Mouse (Mus musculus): ENCODE results near the gene Ptger1.

DNA sequence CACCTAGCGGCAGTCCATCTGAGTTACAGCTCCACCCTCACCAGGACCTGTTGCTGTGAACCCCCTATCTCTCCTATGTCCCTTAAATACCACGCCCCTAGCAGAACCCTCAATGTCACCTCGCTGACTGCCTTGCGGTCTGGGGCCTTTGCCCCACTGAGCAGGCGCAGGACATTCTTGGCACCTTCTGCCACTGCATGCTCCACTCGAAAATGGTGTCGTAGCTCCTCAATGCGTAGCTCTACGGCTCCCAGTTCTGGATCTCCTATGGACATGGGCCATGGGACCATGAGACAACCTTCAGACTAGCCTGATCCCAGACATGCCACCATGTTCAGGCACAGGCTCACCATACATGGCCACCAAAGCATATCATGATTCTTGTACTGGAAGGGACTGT, 18.0 kb downstream of the Ptger1 start:
- TF ChIP-seq EP300 (optimal IDR thresholded peaks at IDR 0.05) (no peak), CTCF (IDR thresholded peaks at IDR 0.05; ENCODE audit: low read depth) (no peak)

All from stomach, postnatal 0 days (tissue).